ENCODE assay signal across 29 mouse cellular contexts in the genomic region with DNA sequence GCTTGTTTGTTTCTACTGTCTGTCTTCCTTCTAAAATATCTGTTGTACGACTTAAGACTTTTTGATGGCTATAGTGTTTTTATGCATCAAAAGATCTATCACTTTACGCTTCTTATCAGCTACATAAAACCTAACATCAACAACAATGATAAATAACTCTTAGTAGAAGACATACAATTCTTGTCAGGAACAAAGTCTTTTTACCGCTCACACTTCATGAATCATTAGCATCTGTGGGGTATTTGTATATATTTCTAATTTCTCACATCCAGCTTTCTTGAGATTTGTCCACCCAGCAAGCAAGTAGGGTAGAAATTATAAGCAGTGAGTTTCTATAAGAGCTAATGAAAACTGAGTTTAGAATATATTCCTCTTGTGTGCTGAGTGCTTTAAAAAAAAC.
"Had no signal": no experiment of that assay in that cellular context is flagged by ENCODE, and none has a peak within 500 bp of the region (broad histone marks: within the 10 kb centered on the region; RNA-seq: fewer than 3 reads in every experiment).

No protein-coding gene starts in this region.

- H3K4me1 ChIP-seq: embryonic facial prominence, embryonic 10.5 days; embryonic facial prominence, embryonic 12.5 days; embryonic facial prominence, embryonic 13.5 days; embryonic facial prominence, embryonic 15.5 days; forebrain, embryonic 10.5 days; forebrain, embryonic 12.5 days; forebrain, embryonic 13.5 days; forebrain, embryonic 15.5 days had no signal

- DNase-seq: cerebellum, adult 2 months; cerebellum, adult 8-10 months; cerebellum, adult 9-10 months; cerebellum, adult 9-11 months; cerebellum, postnatal 10 days; cerebellum, postnatal 14 days; cerebellum, postnatal 25 days; cerebellum, postnatal 36 days; embryo, embryonic 11 days; forebrain, postnatal 0 days; gastrocnemius, adult 2 months; gastrocnemius, postnatal 10 days; gastrocnemius, postnatal 14 days; gastrocnemius, postnatal 25 days; gastrocnemius, postnatal 36 days; heart, adult 11 months; heart, adult 18-20 months; heart, adult 2 months had no signal

- H3K4me2 ChIP-seq: embryonic facial prominence, embryonic 12.5 days; embryonic facial prominence, embryonic 13.5 days; embryonic facial prominence, embryonic 15.5 days; forebrain, embryonic 12.5 days; forebrain, embryonic 13.5 days; forebrain, embryonic 15.5 days had no signal

- H3K27me3 ChIP-seq: embryonic facial prominence, embryonic 12.5 days; embryonic facial prominence, embryonic 13.5 days; embryonic facial prominence, embryonic 15.5 days; forebrain, embryonic 12.5 days; forebrain, embryonic 13.5 days; forebrain, embryonic 15.5 days had no signal

- H3K9ac ChIP-seq: embryonic facial prominence, embryonic 12.5 days; embryonic facial prominence, embryonic 13.5 days; embryonic facial prominence, embryonic 15.5 days; forebrain, embryonic 12.5 days; forebrain, embryonic 13.5 days; forebrain, embryonic 15.5 days; forebrain, postnatal 0 days had no signal

- H3K9me3 ChIP-seq: embryonic facial prominence, embryonic 10.5 days; embryonic facial prominence, embryonic 12.5 days; embryonic facial prominence, embryonic 13.5 days; embryonic facial prominence, embryonic 15.5 days; forebrain, embryonic 10.5 days; forebrain, embryonic 12.5 days; forebrain, embryonic 13.5 days; forebrain, embryonic 15.5 days had no signal

- H3K36me3 ChIP-seq: embryonic facial prominence, embryonic 10.5 days; embryonic facial prominence, embryonic 12.5 days; embryonic facial prominence, embryonic 13.5 days; embryonic facial prominence, embryonic 15.5 days; forebrain, embryonic 10.5 days; forebrain, embryonic 12.5 days; forebrain, embryonic 15.5 days had no signal

- ATAC-seq: forebrain, embryonic 13.5 days; forebrain, embryonic 14.5 days; forebrain, embryonic 15.5 days; forebrain, embryonic 16.5 days; forebrain, postnatal 0 days had no signal

- H3K4me3 ChIP-seq: embryonic facial prominence, embryonic 10.5 days; embryonic facial prominence, embryonic 12.5 days; embryonic facial prominence, embryonic 13.5 days; embryonic facial prominence, embryonic 15.5 days; erythroblast, embryonic 14.5 days; forebrain, embryonic 10.5 days; forebrain, embryonic 12.5 days; forebrain, embryonic 13.5 days; forebrain, embryonic 15.5 days; gastrocnemius, adult 2 months; heart, adult 2 months had no signal

- H3K27ac ChIP-seq: embryonic facial prominence, embryonic 10.5 days; embryonic facial prominence, embryonic 12.5 days; embryonic facial prominence, embryonic 13.5 days; embryonic facial prominence, embryonic 15.5 days; forebrain, embryonic 10.5 days; forebrain, embryonic 12.5 days; forebrain, embryonic 13.5 days; forebrain, embryonic 15.5 days; gastrocnemius, adult 2 months; heart, adult 2 months had no signal
